Mouse (Mus musculus) spleen, adult 12 weeks (tissue): ENCODE results near the gene Glipr2.
A peak's percentile ranks its signal among the peaks of the same experiment; 100 is the strongest.

Experiments
- DNase-seq: peaks from one replicate; pipeline ENCODE4 v3.0.0; 2022; ENCODE audit warnings: low spot score

The Glipr2 gene

GRCm38 (mm10) chr4:43970393-43971330, 13.5 kb downstream of the Glipr2 start:
- no peak for DNase-seq

- no peak for DNase-seq
These were observed 14.4 kb downstream of the Glipr2 start for GRCm38 (mm10) chr4:43971541-43972136.

GRCm38 (mm10) chr4:43972137-43972591, 15.0 kb downstream of the Glipr2 start:
- DNase-seq = peak; percentile 21

- DNase-seq = peak; percentile 13
These were observed 16.4 kb downstream of the Glipr2 start for GRCm38 (mm10) chr4:43973526-43973981.

GRCm38 (mm10) chr4:43974914-43975616, 17.9 kb downstream of the Glipr2 start:
- no peak for DNase-seq

GRCm38 (mm10) chr4:43976223-43976740, 19.1 kb downstream of the Glipr2 start:
- no peak for DNase-seq

- no peak for DNase-seq
These were observed 21.6 kb downstream of the Glipr2 start for GRCm38 (mm10) chr4:43978521-43979443.

GRCm38 (mm10) chr4:43979746-43980145, 22.5 kb downstream of the Glipr2 start:
- DNase-seq = no peak

GRCm38 (mm10) chr4:43980236-43980635, 23.0 kb downstream of the Glipr2 start:
- no peak for DNase-seq

GRCm38 (mm10) chr4:43980846-43981245, 23.6 kb downstream of the Glipr2 start:
- no peak for DNase-seq

GRCm38 (mm10) chr4:43981251-43981650, 24.1 kb downstream of the Glipr2 start:
- no peak for DNase-seq

- DNase-seq = peak; percentile 86
These were observed 25.0 kb downstream of the Glipr2 start for GRCm38 (mm10) chr4:43982053-43982732.

- no peak for DNase-seq
These were observed 26.0 kb downstream of the Glipr2 start, which contains the start of gene Ccin for GRCm38 (mm10) chr4:43983181-43983580. Gene Ccin (plus strand): TSS chr4:43983483.

- DNase-seq = no peak
These were observed 26.6 kb downstream of the Glipr2 start for GRCm38 (mm10) chr4:43983756-43984155.

- no peak for DNase-seq
These were observed 27.1 kb downstream of the Glipr2 start for GRCm38 (mm10) chr4:43984326-43984725.

- no peak for DNase-seq
These were observed 31.8 kb downstream of the Glipr2 start for GRCm38 (mm10) chr4:43988976-43989375.

- no peak for DNase-seq
These were observed 35.9 kb downstream of the Glipr2 start for GRCm38 (mm10) chr4:43993072-43993471.

GRCm38 (mm10) chr4:43994342-43994741, 37.1 kb downstream of the Glipr2 start:
- no peak for DNase-seq

GRCm38 (mm10) chr4:44003622-44004021, 46.4 kb downstream of the Glipr2 start:
- peak; percentile 17 for DNase-seq

- DNase-seq = peak; percentile 36
These were observed 46.9 kb downstream of the Glipr2 start, which contains the start of gene Clta for GRCm38 (mm10) chr4:44004126-44004525. Gene Clta (plus strand): TSS chr4:44004452.
